8 mouse cellular contexts compared by ENCODE assay signal in genomic region chr9:77806842-77807668, GRCm38 (mm10). TPM values are rescaled to one million over a fixed set of nuclear protein-coding genes. Genes with fewer than 3 reads are reported as not detected.
DNase-seq lines count a peak whose midpoint lies in the region; ATAC-seq and TF ChIP-seq lines count a peak whose summit lies in the region.

No protein-coding gene starts in this region.

- TF ChIP-seq CTCF in ES-Bruce4 (IDR thresholded peaks at IDR 0.05; ENCODE audit: low read depth, low read length) = peak; percentile 78

- peak overlapping the region; percentile 41 for H3K4me2 ChIP-seq in forebrain, embryonic 14.5 days (ENCODE audit: low read length)
- peak overlapping the region; percentile 54 for H3K4me2 ChIP-seq in neural tube, embryonic 15.5 days

- intact Hi-C loops in heart, postnatal 14 days (cut with DNase I) = loop anchor here (1.0 to 2.0 kb wide), 3 partner anchors 104 to 218 kb away; no protein-coding TSS in a partner anchor

- TF ChIP-seq EP300 in ES-Bruce4 (IDR thresholded peaks at IDR 0.05; ENCODE audit: insufficient read depth, low read depth, low read length) = no peak

- H3K36me3 ChIP-seq in ES-Bruce4 (ENCODE audit: control insufficient read depth, insufficient read depth, low read length, poor library complexity, severe bottlenecking) = no peaks in the 10 kb centered on the region
- no peaks in the 10 kb centered on the region for H3K36me3 ChIP-seq in forebrain, embryonic 14.5 days (ENCODE audit: control insufficient read depth, insufficient read depth, low read length)
- H3K36me3 ChIP-seq in neural tube, embryonic 15.5 days = no peaks in the 10 kb centered on the region

- TF ChIP-seq POLR2A in ES-Bruce4 (IDR thresholded peaks at IDR 0.05; ENCODE audit: insufficient read depth, low read length) = no peak

- H3K9ac ChIP-seq in ES-Bruce4 (ENCODE audit: low read depth, poor library complexity, severe bottlenecking) = no peak overlapping the region
- peak overlapping the region; percentile 40; the same call in 1 of the 2 replicates for H3K9ac ChIP-seq in forebrain, embryonic 14.5 days (ENCODE audit: low read length)
- H3K9ac ChIP-seq in neural tube, embryonic 15.5 days (replicated peaks) = peak overlapping the region; percentile 46; the same call in 1 of the 2 replicates

- WGBS in forebrain, embryonic 14.5 days = 12% methylated on average over 12 of the region's 12 CpGs
- 15% methylated on average over 12 of the region's 12 CpGs for WGBS in neural tube, embryonic 15.5 days

- DNase-seq in forebrain, embryonic 14.5 days (ENCODE audit: low spot score) = peak; percentile 92
- peak; percentile 87 to 90 for DNase-seq in heart, postnatal 14 days
- peak; percentile 91 for DNase-seq in layer of hippocampus, adult 11-12 months (ENCODE audit: low spot score)
- DNase-seq in lung, adult 18-20 months = peak; percentile 88
- DNase-seq in testis, postnatal 14 days (ENCODE audit: low spot score) = peak; percentile 55

- H3K27ac ChIP-seq in ES-Bruce4 (ENCODE audit: insufficient read depth, low read length) = no peak overlapping the region
- H3K27ac ChIP-seq in forebrain, embryonic 14.5 days (ENCODE audit: low read depth, low read length) = no peak overlapping the region
- H3K27ac ChIP-seq in neural tube, embryonic 15.5 days (replicated peaks) = no peak overlapping the region; the same call in 1 of the 2 replicates

- H3K4me3 ChIP-seq in ES-Bruce4 (ENCODE audit: low read depth, low read length) = no peak overlapping the region
- H3K4me3 ChIP-seq in forebrain, embryonic 14.5 days (ENCODE audit: low read depth, low read length) = peak overlapping the region; percentile 8; the same call in 1 of the 2 replicates
- H3K4me3 ChIP-seq in neural tube, embryonic 15.5 days (replicated peaks) = peak overlapping the region; percentile 22

- H3K4me1 ChIP-seq in ES-Bruce4 (ENCODE audit: control insufficient read depth, insufficient read depth, low read length) = no peaks in the 10 kb centered on the region
- H3K4me1 ChIP-seq in forebrain, embryonic 14.5 days (ENCODE audit: control insufficient read depth, insufficient read depth, low read length) = peaks cover 7% of the 10 kb centered on the region
- peaks cover 9% of the 10 kb centered on the region; the same call in 1 of the 2 replicates for H3K4me1 ChIP-seq in neural tube, embryonic 15.5 days

- ATAC-seq in cerebellum, adult (ENCODE audit: insufficient number of reproducible peaks, low FRiP score, low TSS enrichment) = peak; percentile 83
- ATAC-seq in forebrain, embryonic 14.5 days = peak; percentile 94
- ATAC-seq in neural tube, embryonic 15.5 days (ENCODE audit: low FRiP score) = peak; percentile 94

- H3K27me3 ChIP-seq in ES-Bruce4 (ENCODE audit: control insufficient read depth, insufficient read depth, low read length, poor library complexity, severe bottlenecking) = no peaks in the 10 kb centered on the region; the same call in 1 of the 2 replicates
- no peaks in the 10 kb centered on the region for H3K27me3 ChIP-seq in forebrain, embryonic 14.5 days (replicated peaks; ENCODE audit: control insufficient read depth, insufficient read depth, low read length)
- H3K27me3 ChIP-seq in neural tube, embryonic 15.5 days (replicated peaks) = no peaks in the 10 kb centered on the region

- no peaks in the 10 kb centered on the region for H3K9me3 ChIP-seq in ES-Bruce4 (replicated peaks; ENCODE audit: control insufficient read depth, insufficient read depth, low read length, poor library complexity, severe bottlenecking)
- H3K9me3 ChIP-seq in forebrain, embryonic 14.5 days (replicated peaks; ENCODE audit: control insufficient read depth, low read length) = no peaks in the 10 kb centered on the region
- H3K9me3 ChIP-seq in neural tube, embryonic 15.5 days (replicated peaks) = no peaks in the 10 kb centered on the region

RNA-seq across cellular contexts. Expression of gene Gclc, which starts 52.7 kb away (rescaled TPM):
- 50.5 and 53.1 TPM in 2 replicates for polyA plus RNA-seq in ES-Bruce4 (2011; ENCODE audit: insufficient read depth, insufficient read length, low read depth, missing spikeins)
- 17.2 and 20.3 TPM in 2 replicates for polyA plus RNA-seq in forebrain, embryonic 14.5 days (2014; fragmentation: Nextera tagmentation; extraction: Ambion mirVana)
- total RNA-seq in heart, postnatal 14 days (2021) = 10 to 100 TPM in 1 of 2 experiments, 1 to 10 TPM in 1; 9.7 to 11.6 TPM
- 15.2 and 17.2 TPM in 2 replicates for polyA plus RNA-seq in neural tube, embryonic 15.5 days (2015; fragmentation: Nextera tagmentation; extraction: Ambion mirVana)
